Mouse (Mus musculus): Measurements from ENCODE around the gene Nkpd1. TPM values are rescaled to one million over a fixed set of nuclear protein-coding genes. Genes with fewer than 3 reads are reported as not detected.

The Nkpd1 gene
- polyA plus RNA-seq, 1 experiment from 2014 or later = 0.17 TPM

GRCm38 (mm10) chr7:19491731-19492130, 25.9 kb upstream of the Nkpd1 start:
- Histone ChIP-seq H3K4me1 (peaks cover 21% of the 10 kb centered on the region), H3K4me3 (peak overlapping the region; percentile 49), H3K36me3 (replicated peaks) (no peaks in the 10 kb centered on the region), H3K27ac (replicated peaks) (peak overlapping the region; percentile 59; the same call in 1 of the 2 replicates), H3K27me3 (replicated peaks; ENCODE audit: low read depth, poor library complexity, severe bottlenecking) (peaks cover 72% of the 10 kb centered on the region), H3K9me3 (no peaks in the 10 kb centered on the region)
- DNase-seq (ENCODE audit: low spot score) = peak; percentile 64
- 3% methylated on average over 26 of the region's 26 CpGs for WGBS

GRCm38 (mm10) chr7:19494751-19495474, 22.7 kb upstream of the Nkpd1 start:
- Histone ChIP-seq H3K9me3 (no peaks in the 10 kb centered on the region), H3K27ac (replicated peaks) (no peak overlapping the region), H3K36me3 (replicated peaks) (no peaks in the 10 kb centered on the region), H3K4me1 (peaks cover 17% of the 10 kb centered on the region), H3K27me3 (replicated peaks; ENCODE audit: low read depth, poor library complexity, severe bottlenecking) (peaks cover 40% of the 10 kb centered on the region), H3K4me3 (no peak overlapping the region)
- WGBS = 88% methylated on average over 25 of the region's 25 CpGs
- DNase-seq (ENCODE audit: low spot score) = no peak

GRCm38 (mm10) chr7:19495521-19496213, 22.0 kb upstream of the Nkpd1 start:
- WGBS = 54% methylated on average over 20 of the region's 20 CpGs
- H3K27me3 ChIP-seq (replicated peaks; ENCODE audit: low read depth, poor library complexity, severe bottlenecking) = peaks cover 32% of the 10 kb centered on the region
- no peak overlapping the region for H3K4me3 ChIP-seq
- H3K9me3 ChIP-seq = no peaks in the 10 kb centered on the region
- H3K27ac ChIP-seq (replicated peaks) = no peak overlapping the region
- H3K36me3 ChIP-seq (replicated peaks) = no peaks in the 10 kb centered on the region
- H3K4me1 ChIP-seq = peaks cover 17% of the 10 kb centered on the region
- DNase-seq (ENCODE audit: low spot score) = no peak

GRCm38 (mm10) chr7:19496214-19496555, 21.5 kb upstream of the Nkpd1 start:
- no peaks in the 10 kb centered on the region for H3K9me3 ChIP-seq

GRCm38 (mm10) chr7:19498326-19498725, 19.3 kb upstream of the Nkpd1 start:
- peaks cover 6% of the 10 kb centered on the region for H3K27me3 ChIP-seq (replicated peaks; ENCODE audit: low read depth, poor library complexity, severe bottlenecking)
- DNase-seq (ENCODE audit: low spot score) = no peak
- no peak overlapping the region for H3K27ac ChIP-seq (replicated peaks)
- peaks cover 10% of the 10 kb centered on the region for H3K4me1 ChIP-seq
- H3K9me3 ChIP-seq = no peaks in the 10 kb centered on the region
- no peak overlapping the region for H3K4me3 ChIP-seq
- no peaks in the 10 kb centered on the region for H3K36me3 ChIP-seq (replicated peaks)
- 65% methylated on average over 4 of the region's 4 CpGs for WGBS

More at GRCm38 (mm10) chr7:19496214-19496555, 21.5 kb upstream of the Nkpd1 start:
- H3K36me3 ChIP-seq (replicated peaks) = no peaks in the 10 kb centered on the region
- H3K4me1 ChIP-seq = peaks cover 17% of the 10 kb centered on the region
- H3K27me3 ChIP-seq (replicated peaks; ENCODE audit: low read depth, poor library complexity, severe bottlenecking) = peaks cover 27% of the 10 kb centered on the region
- no peak overlapping the region for H3K4me3 ChIP-seq
- WGBS = 49% methylated on average over 5 of the region's 5 CpGs
- H3K27ac ChIP-seq (replicated peaks) = no peak overlapping the region
- no peak for DNase-seq (ENCODE audit: low spot score)

GRCm38 (mm10) chr7:19500420-19501363, 16.9 kb upstream of the Nkpd1 start:
- no peaks in the 10 kb centered on the region for H3K9me3 ChIP-seq
- no peak for DNase-seq (ENCODE audit: low spot score)
- no peak overlapping the region for H3K4me3 ChIP-seq
- H3K27me3 ChIP-seq (replicated peaks; ENCODE audit: low read depth, poor library complexity, severe bottlenecking) = no peaks in the 10 kb centered on the region
- H3K27ac ChIP-seq (replicated peaks) = no peak overlapping the region
- peaks cover 8% of the 10 kb centered on the region for H3K4me1 ChIP-seq
- no peaks in the 10 kb centered on the region for H3K36me3 ChIP-seq (replicated peaks)
- WGBS = 71% methylated on average over 12 of the region's 12 CpGs

GRCm38 (mm10) chr7:19501658-19502057, 16.0 kb upstream of the Nkpd1 start:
- 69% methylated on average over 4 of the region's 4 CpGs for WGBS
- Histone ChIP-seq H3K4me1 (peaks cover 7% of the 10 kb centered on the region), H3K9me3 (no peaks in the 10 kb centered on the region), H3K27ac (replicated peaks) (no peak overlapping the region), H3K36me3 (replicated peaks) (no peaks in the 10 kb centered on the region), H3K4me3 (no peak overlapping the region), H3K27me3 (replicated peaks; ENCODE audit: low read depth, poor library complexity, severe bottlenecking) (no peaks in the 10 kb centered on the region)
- no peak for DNase-seq (ENCODE audit: low spot score)

- H3K27me3 ChIP-seq (replicated peaks; ENCODE audit: low read depth, poor library complexity, severe bottlenecking) = no peaks in the 10 kb centered on the region
- peaks cover 20% of the 10 kb centered on the region for H3K4me1 ChIP-seq
- H3K27ac ChIP-seq (replicated peaks) = no peak overlapping the region
- no peaks in the 10 kb centered on the region for H3K36me3 ChIP-seq (replicated peaks)
- 38% methylated on average over 5 of the region's 5 CpGs for WGBS
- no peak overlapping the region for H3K4me3 ChIP-seq
- DNase-seq (ENCODE audit: low spot score) = peak; percentile 63
- H3K9me3 ChIP-seq = no peaks in the 10 kb centered on the region
Measured at GRCm38 (mm10) chr7:19503481-19504068, 14.1 kb upstream of the Nkpd1 start.

GRCm38 (mm10) chr7:19506326-19506725, 11.3 kb upstream of the Nkpd1 start:
- no peaks in the 10 kb centered on the region for H3K9me3 ChIP-seq
- H3K4me1 ChIP-seq = peaks cover 26% of the 10 kb centered on the region
- peaks cover 6% of the 10 kb centered on the region; the same call in 1 of the 2 replicates for H3K36me3 ChIP-seq (replicated peaks)
- H3K27ac ChIP-seq (replicated peaks) = 0 out of 2 replicates have a peak overlapping the region, but pooled peaks have one; percentile 93
- H3K4me3 ChIP-seq = peak overlapping the region; percentile 80
- WGBS = 28% methylated on average over 6 of the region's 6 CpGs
- no peaks in the 10 kb centered on the region for H3K27me3 ChIP-seq (replicated peaks; ENCODE audit: low read depth, poor library complexity, severe bottlenecking)
- DNase-seq (ENCODE audit: low spot score) = no peak

GRCm38 (mm10) chr7:19506969-19507611, 10.5 kb upstream of the Nkpd1 start:
- Histone ChIP-seq H3K9me3 (no peaks in the 10 kb centered on the region), H3K27me3 (replicated peaks; ENCODE audit: low read depth, poor library complexity, severe bottlenecking) (no peaks in the 10 kb centered on the region), H3K4me3 (peak overlapping the region; percentile 80), H3K27ac (replicated peaks) (peak overlapping the region; percentile 93), H3K36me3 (replicated peaks) (peaks cover 9% of the 10 kb centered on the region; the same call in 1 of the 2 replicates), H3K4me1 (peaks cover 26% of the 10 kb centered on the region)
- under 1% methylated on average over 71 of the region's 71 CpGs for WGBS
- DNase-seq (ENCODE audit: low spot score) = peak; percentile 87

GRCm38 (mm10) chr7:19507612-19507981, 10.0 kb upstream of the Nkpd1 start:
- WGBS = 5% methylated on average over 18 of the region's 18 CpGs
- Histone ChIP-seq H3K27ac (replicated peaks) (peak overlapping the region; percentile 93), H3K9me3 (no peaks in the 10 kb centered on the region), H3K36me3 (replicated peaks) (peaks cover 9% of the 10 kb centered on the region; the same call in 1 of the 2 replicates), H3K4me3 (peak overlapping the region; percentile 80), H3K27me3 (replicated peaks; ENCODE audit: low read depth, poor library complexity, severe bottlenecking) (no peaks in the 10 kb centered on the region), H3K4me1 (peaks cover 26% of the 10 kb centered on the region)
- DNase-seq (ENCODE audit: low spot score) = no peak

Measured in embryonic facial prominence, embryonic 10.5 days (tissue).